Mouse (Mus musculus) heart, postnatal 0 days (tissue): ENCODE data around the gene Dusp1. TPM values are rescaled to one million over a fixed set of nuclear protein-coding genes. Genes with fewer than 3 reads are reported as not detected.

ENCODE experiments used
- ATAC-seq: fragments of 200-750 bp; cut with Nextera tagmentation; 2 replicates; pipeline ENCODE4 v1.8.0; 2017; ENCODE audit warnings: low read depth, moderate number of reproducible peaks, moderate library complexity; ENCODE audit not compliant: insufficient read depth
- DNase-seq: peaks from one replicate; pipeline ENCODE4 v3.0.0-alpha.2; 2016; ENCODE audit warnings: low spot score
- H3K27ac ChIP-seq: fragments of 300-500 bp; sonication (generic); 2 replicates; pipeline ENCODE4 v1.5.1; 2014; ENCODE audit warnings: low read depth, mild to moderate bottlenecking
- H3K27me3 ChIP-seq: fragments of 300-500 bp; sonication (generic); 2 replicates; pipeline ENCODE4 v1.6.1; 2014; ENCODE audit warnings: low read length, mixed read lengths; ENCODE audit not compliant: control insufficient read depth, insufficient read depth
- H3K36me3 ChIP-seq: fragments of 300-500 bp; sonication (generic); replicated peaks from 2 replicates; pipeline ENCODE4 v1.6.1; 2014; ENCODE audit warnings: low read length, mixed read lengths; ENCODE audit not compliant: control insufficient read depth, insufficient read depth
- H3K4me1 ChIP-seq: fragments of 300-500 bp; sonication (generic); 2 replicates; pipeline ENCODE4 v1.6.1; 2014; ENCODE audit warnings: antibody characterized with exemption; ENCODE audit not compliant: control insufficient read depth, insufficient read depth
- H3K4me2 ChIP-seq: fragments of 300-500 bp; sonication (generic); 2 replicates; pipeline ENCODE4 v1.6.1; 2014; ENCODE audit warnings: low read depth, mild to moderate bottlenecking, low read length, moderate library complexity
- H3K4me3 ChIP-seq: fragments of 300-500 bp; sonication (generic); 2 replicates; pipeline ENCODE4 v1.5.1; 2014; ENCODE audit warnings: low read depth, low read length
- H3K9ac ChIP-seq: fragments of 300-500 bp; sonication (generic); replicated peaks from 2 replicates; pipeline ENCODE4 v1.6.1; 2014; ENCODE audit warnings: low read depth, low read length, mixed read lengths
- H3K9me3 ChIP-seq: fragments of 300-500 bp; sonication (generic); replicated peaks from 2 replicates; pipeline ENCODE4 v1.6.1; 2016; ENCODE audit warnings: low read length; ENCODE audit not compliant: control insufficient read depth
- CTCF ChIP-seq: IDR thresholded peaks from 2 replicates; pipeline ENCODE4 v1.5.1; 2016; ENCODE audit warnings: antibody characterized with exemption, control low read depth, low read depth
- EP300 ChIP-seq: IDR thresholded peaks from 2 replicates; pipeline ENCODE4 v1.6.1; 2016; ENCODE audit warnings: antibody characterized with exemption, low read depth
- WGBS: fragments of 180-500 bp; shearing (Covaris S2); extraction: QIAGEN DNeasy Blood & Tissue Kit; methylation state at CpG from one replicate; pipeline ENCODE4 v1.1.7; 2014; 5-methylcytosine and 5-hydroxymethylcytosine counted together
- polyA plus RNA-seq: library from polyadenylated mRNA; unstranded; fragments of >200 nt; fragmentation: Nextera tagmentation; extraction: Ambion mirVana; gene quantifications from 2 replicates; pipeline ENCODE4 v1.2.1, GENCODE M21; 2015
- total RNA-seq: library from RNA; depleted of rRNA; stranded (reverse); fragments of >200 nt; gene quantifications from 2 replicates; pipeline ENCODE4 v1.2.3, GENCODE M21; 2014; ENCODE audit warnings: low replicate concordance

The Dusp1 gene
- total and polyA plus RNA-seq, 2 experiments from 2014 or later: 23.1 to 114 TPM

DNA sequence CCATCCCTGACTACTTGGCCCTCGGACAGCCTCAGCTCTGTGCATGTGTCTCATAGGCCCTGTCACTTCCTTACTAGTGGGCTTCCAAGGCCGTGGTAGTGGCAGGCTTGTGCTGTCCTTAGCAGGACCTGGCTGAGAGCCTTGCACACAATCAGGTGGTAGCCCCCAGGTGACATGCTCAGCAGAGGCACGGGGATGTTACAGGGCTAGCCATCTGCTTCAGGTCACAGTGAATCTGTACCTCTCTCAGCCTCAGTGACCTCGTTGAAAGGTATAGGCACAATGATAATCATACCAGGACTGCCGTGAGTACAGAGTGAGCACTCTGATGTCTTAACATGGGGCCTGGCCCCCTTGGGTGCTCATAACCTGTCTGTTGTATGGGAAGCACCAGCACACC is 12.8 kb upstream of the Dusp1 start:
- TF ChIP-seq EP300 (no peak), CTCF (no peak)
- peaks cover 69% of the 10 kb centered on the region for H3K4me1 ChIP-seq
- no peak overlapping the region for H3K4me2 ChIP-seq

GRCm38 (mm10) chr17:26574118-26574517 is 12.2 kb upstream of the Dusp1 start:
- peak overlapping the region; percentile 19; the same call in 1 of the 2 replicates for H3K4me2 ChIP-seq
- peaks cover 5% of the 10 kb centered on the region; the same call in 1 of the 2 replicates for H3K36me3 ChIP-seq
- WGBS: 28% methylated on average over 11 of the region's 11 CpGs
- no peak overlapping the region for H3K4me3 ChIP-seq
- no peaks in the 10 kb centered on the region for H3K9me3 ChIP-seq
- ATAC-seq (peak; percentile 30), DNase-seq (no peak)
- H3K27me3 ChIP-seq: no peaks in the 10 kb centered on the region
- peak overlapping the region; percentile 47; the same call in 1 of the 2 replicates for H3K9ac ChIP-seq
- peak overlapping the region; percentile 63 for H3K27ac ChIP-seq
- peaks cover 63% of the 10 kb centered on the region for H3K4me1 ChIP-seq
- no peak for TF ChIP-seq EP300
- no peak for TF ChIP-seq CTCF

More for the DNA sequence above, 12.8 kb upstream of the Dusp1 start:
- Histone ChIP-seq H3K27ac (peak overlapping the region; percentile 63; the same call in 1 of the 2 replicates), H3K36me3 (peaks cover 3% of the 10 kb centered on the region; the same call in 1 of the 2 replicates), H3K4me3 (no peak overlapping the region), H3K9me3 (no peaks in the 10 kb centered on the region), H3K27me3 (no peaks in the 10 kb centered on the region), H3K9ac (no peak overlapping the region)
- ATAC-seq (no peak), DNase-seq (no peak)
- WGBS: 69% methylated on average over 5 of the region's 5 CpGs

- peaks cover 45% of the 10 kb centered on the region for H3K4me1 ChIP-seq
- 86% methylated on average over 11 of the region's 11 CpGs for WGBS
Measured at GRCm38 (mm10) chr17:26572265-26572664, 10.3 kb upstream of the Dusp1 start.

DNA sequence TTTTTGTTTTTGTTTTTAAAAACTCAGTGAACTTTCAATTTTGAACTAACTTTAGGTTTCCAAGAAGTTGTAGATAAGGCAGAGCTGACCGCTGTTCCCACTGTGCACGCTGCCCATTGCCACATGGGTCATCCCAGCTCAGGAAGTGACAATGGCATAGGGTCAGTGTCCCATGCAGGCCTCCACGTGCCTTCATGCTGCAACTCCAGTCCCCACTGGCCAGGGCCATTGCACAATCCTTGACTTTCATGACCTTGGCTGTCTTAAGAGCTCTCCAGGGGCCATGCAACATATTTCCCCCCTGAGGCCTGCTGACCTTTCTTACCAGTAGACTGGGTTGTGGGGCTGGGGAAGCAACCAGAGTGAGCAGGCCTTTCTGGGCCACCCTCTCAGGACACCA is 9.4 kb upstream of the Dusp1 start:
- 65% methylated on average over 3 of the region's 3 CpGs for WGBS
- no peaks in the 10 kb centered on the region for H3K9me3 ChIP-seq
- no peak overlapping the region for H3K9ac ChIP-seq
- no peak overlapping the region for H3K4me2 ChIP-seq
- peaks cover 36% of the 10 kb centered on the region for H3K4me1 ChIP-seq
- H3K27ac ChIP-seq: no peak overlapping the region
- TF ChIP-seq CTCF (no peak), EP300 (no peak)
- ATAC-seq (no peak), DNase-seq (no peak)
- no peaks in the 10 kb centered on the region for H3K27me3 ChIP-seq
- H3K4me3 ChIP-seq: no peak overlapping the region
- peaks cover 20% of the 10 kb centered on the region for H3K36me3 ChIP-seq

More at GRCm38 (mm10) chr17:26572265-26572664, 10.3 kb upstream of the Dusp1 start:
- Histone ChIP-seq H3K9me3 (no peaks in the 10 kb centered on the region), H3K9ac (no peak overlapping the region), H3K36me3 (peaks cover 20% of the 10 kb centered on the region), H3K4me2 (no peak overlapping the region), H3K4me3 (no peak overlapping the region), H3K27me3 (no peaks in the 10 kb centered on the region), H3K27ac (no peak overlapping the region)
- TF ChIP-seq CTCF (no peak), EP300 (no peak)
- ATAC-seq (no peak), DNase-seq (no peak)

GRCm38 (mm10) chr17:26570651-26571118 is 8.8 kb upstream of the Dusp1 start:
- Histone ChIP-seq H3K9ac (no peak overlapping the region), H3K4me2 (no peak overlapping the region), H3K4me1 (peaks cover 30% of the 10 kb centered on the region), H3K27me3 (no peaks in the 10 kb centered on the region), H3K4me3 (no peak overlapping the region), H3K36me3 (peaks cover 20% of the 10 kb centered on the region), H3K9me3 (no peaks in the 10 kb centered on the region), H3K27ac (peak overlapping the region; percentile 41; the same call in 1 of the 2 replicates)
- ATAC-seq (no peak), DNase-seq (peak; percentile 57)
- TF ChIP-seq CTCF (no peak), EP300 (no peak)
- 50% methylated on average over 11 of the region's 11 CpGs for WGBS
